Mouse (Mus musculus) T-helper 1 cell (primary cell): ENCODE results near the gene Ttc30a2.

Experiments used
- in situ Hi-C: fragments of 300-600 bp; cut with MboI, MseI; formaldehyde crosslinking; loops from one replicate; pipeline ENCODE4 v1.15.1; 2025; ENCODE audit warnings: high pct_unique_total_duplicates

Gene Ttc30a2

DNA sequence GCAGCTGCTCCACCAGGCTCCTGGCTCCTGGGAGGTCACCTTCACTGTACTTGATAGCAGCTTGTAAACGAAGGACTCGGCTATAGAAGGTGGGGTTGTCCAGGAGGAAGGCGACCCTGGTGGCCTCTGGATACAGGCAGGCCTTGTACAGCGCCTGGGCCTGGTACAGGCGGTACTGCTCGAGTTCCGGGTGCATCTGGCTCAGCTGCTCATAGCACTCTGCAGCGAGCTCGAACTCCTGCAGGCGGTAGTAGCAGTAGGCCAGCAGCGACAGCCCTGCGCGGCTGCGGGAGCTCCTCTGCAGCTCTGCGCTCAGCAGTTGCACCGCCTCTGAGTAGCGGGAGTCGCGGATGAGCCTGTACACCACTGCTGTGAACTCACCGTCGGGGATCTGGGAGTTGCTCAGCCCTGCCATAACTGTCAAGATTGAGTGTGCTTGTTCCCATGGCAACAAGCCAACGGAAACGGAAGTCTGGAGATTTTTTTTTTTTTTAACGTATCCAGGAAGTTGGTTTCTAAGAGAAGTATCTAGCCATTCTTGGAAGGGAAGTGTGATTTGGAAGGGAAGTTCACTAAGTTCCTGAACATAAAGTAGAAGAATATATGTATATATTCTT lies at the start of gene Ttc30a2:
Ttc30a2 (minus strand) TSS at position 419 of the 617 bp plus-strand sequence.
- in situ Hi-C loops, result loop anchor here (5.0 kb wide), 1 partner anchor 41 kb away; the partner anchor contains the start of gene Ttc30b

DNA sequence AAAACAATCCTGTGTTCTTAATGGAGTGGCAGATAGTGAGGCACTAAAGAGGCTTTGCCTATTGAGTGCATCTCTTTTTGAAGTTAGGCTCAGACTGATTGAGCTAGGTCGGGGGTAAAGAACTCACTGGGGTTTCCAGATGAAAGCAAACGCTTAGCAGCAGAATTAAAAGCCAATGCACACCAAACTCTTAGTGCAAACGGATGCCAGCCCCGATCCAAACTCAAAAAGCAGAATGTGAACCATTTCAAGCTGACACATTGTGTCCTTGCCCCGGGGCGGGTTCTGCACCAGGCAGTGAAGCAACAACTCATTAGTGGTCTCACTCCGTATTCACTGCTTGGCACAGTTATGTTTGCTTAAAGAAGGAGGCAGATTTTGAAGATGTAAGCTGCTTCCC lies 38.9 kb upstream of the Ttc30a2 start:
- in situ Hi-C loops, result no loop called here

GRCm38 (mm10) chr2:76016136-76016535 lies 38.2 kb upstream of the Ttc30a2 start:
- in situ Hi-C loops, result no loop called here

DNA sequence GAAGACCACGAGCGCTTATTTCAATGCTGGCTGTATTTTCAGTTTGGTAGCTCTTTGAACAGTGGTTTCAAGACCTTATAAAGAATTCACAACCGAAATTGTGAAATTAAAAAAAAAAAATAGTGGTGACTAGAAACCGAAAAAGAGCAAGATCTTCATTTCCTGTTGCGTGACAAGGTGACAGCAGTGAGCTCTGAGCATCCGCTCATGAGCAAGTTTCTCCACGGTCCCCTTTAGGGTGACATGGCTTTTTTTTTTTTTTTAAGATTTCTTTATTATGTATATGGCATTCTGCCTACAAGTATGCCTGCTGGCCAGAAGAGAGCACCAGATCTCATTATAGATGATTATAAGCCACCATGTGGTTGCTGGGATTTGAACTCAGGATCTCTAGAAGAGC lies 37.5 kb upstream of the Ttc30a2 start:
- in situ Hi-C loops, result no loop called here

- in situ Hi-C loops, result no loop called here
Observed at GRCm38 (mm10) chr2:76014659-76015058, 36.7 kb upstream of the Ttc30a2 start.

GRCm38 (mm10) chr2:76006194-76006593 lies 28.2 kb upstream of the Ttc30a2 start:
- in situ Hi-C loops, result no loop called here

- in situ Hi-C loops, result no loop called here
Observed at GRCm38 (mm10) chr2:76002899-76003298, 24.9 kb upstream of the Ttc30a2 start.

GRCm38 (mm10) chr2:76001392-76001791 lies 23.4 kb upstream of the Ttc30a2 start:
- in situ Hi-C loops, result no loop called here

- in situ Hi-C loops, result no loop called here
Observed at GRCm38 (mm10) chr2:75999636-76000035, 21.7 kb upstream of the Ttc30a2 start.

DNA sequence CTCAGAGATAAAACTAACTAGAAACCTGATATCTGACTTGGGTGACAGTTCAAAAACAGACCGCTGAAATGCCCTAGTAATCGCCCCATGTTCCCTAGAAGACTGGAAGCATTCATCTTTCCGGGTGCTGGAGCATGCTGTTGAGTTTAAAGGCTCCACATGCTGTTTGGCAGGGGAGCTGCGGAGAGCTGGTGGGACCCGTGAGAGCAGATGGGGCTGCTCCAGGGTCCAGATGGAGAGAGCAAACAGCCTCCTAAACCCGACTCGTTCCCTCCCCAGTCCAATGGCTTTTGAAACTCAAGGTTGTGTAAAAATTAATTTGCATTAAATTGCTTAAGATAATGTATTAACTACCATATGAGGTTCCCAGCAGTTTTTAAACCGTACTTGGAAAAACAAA lies 20.7 kb upstream of the Ttc30a2 start:
- in situ Hi-C loops, result no loop called here

DNA sequence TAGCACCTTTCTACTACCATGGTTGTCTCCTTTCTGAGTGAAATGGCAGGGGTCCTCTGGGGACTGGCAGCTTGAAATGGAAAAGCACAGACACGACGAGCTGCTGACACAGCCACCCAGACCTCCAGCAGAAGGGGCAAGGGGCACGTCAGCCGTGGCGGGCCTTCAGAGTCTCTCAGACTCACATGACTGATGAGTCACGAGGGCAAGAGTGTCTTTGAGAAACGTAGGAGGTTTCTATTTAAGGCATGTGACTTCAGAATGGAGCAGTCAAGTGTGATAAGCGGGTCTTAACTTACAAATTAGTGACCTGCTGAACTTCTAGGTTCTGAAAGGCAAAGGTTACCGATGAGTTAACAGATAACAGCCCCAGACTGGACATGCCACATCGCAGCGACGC lies 19.8 kb upstream of the Ttc30a2 start:
- in situ Hi-C loops, result no loop called here

GRCm38 (mm10) chr2:75994841-75995240 lies 16.9 kb upstream of the Ttc30a2 start:
- in situ Hi-C loops, result no loop called here

DNA sequence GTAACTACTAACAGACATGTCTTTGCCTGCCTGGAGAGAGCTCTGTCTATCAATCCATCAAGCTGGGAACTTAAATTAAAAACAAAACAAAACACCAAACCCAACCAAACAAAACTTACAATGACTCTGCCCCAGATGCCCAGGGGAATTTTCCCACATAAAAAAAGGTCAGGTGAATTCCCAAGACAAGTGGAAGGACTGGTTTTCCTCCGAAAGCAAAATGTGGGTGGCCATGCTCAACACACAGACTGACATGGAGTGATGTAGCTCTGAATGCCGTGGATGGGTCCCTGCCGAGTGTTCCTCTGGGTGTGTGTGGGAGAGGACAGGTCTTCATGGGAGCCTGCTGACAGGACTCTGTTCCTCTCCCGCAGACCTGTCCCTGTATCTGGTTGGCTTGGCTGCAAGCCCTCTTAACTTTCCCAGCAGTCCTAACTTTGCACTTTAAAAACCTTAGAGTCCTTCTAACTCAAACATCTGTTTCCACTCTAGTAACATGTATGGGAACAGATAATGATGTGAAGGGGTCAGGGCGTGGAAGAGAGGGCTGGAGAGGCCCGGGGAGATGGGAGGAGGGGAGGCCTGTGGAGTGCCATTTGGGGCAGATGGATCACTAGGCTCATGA lies 13.7 kb upstream of the Ttc30a2 start:
- in situ Hi-C loops, result no loop called here

DNA sequence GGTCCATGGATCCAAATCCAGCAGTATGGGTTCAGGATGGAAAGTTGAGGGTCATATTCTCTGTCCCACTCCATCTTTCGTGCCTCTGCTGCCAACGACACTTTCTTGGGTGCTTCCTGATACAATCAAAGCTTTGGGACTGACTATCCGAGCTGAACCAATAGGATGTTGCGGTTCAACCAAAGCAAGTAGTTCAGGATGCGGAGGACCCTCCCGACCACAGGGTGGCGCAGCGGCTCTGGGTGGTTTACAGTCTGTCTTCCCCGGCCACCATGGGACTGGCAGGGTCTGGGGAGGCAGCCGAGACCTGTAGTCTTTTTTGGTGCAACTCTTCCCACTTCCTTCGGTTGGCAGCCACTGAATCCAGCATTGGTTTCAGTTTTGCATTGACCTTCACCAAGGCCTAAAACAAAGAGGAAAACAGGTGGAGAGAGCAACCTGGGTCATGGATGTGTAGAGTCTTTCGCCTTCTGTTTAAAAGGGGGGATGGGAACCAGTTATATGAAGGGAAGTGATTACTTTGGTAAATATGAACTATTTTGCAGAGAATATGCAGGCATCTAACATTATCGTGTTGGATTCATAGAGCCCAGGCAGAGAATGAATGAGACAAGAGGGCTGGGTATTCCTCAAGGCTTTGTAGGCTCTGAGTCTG lies 13.0 kb upstream of the Ttc30a2 start:
- in situ Hi-C loops, result no loop called here

DNA sequence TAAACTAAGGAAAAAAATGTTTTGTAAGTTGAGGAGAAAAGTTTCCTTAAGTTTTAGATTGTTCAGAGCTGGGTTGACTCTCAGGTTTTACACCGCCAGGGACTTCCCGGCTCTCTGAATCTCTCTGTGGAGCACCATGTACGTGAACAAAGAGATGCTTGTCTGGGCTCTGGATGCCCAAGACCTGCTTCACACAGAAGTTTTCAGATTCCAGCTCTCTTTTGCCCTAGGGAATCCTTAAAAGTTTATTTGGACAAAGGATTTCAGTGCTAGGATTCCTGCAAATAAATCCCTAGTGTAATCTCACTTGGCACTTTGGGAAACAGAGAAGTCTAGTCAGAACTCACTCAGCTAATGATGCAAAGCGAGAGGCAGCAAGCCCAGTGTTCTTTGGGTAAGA lies 11.7 kb upstream of the Ttc30a2 start:
- in situ Hi-C loops, result loop anchor here (5.0 kb wide), 1 partner anchor 83 kb away; no protein-coding TSS in a partner anchor

DNA sequence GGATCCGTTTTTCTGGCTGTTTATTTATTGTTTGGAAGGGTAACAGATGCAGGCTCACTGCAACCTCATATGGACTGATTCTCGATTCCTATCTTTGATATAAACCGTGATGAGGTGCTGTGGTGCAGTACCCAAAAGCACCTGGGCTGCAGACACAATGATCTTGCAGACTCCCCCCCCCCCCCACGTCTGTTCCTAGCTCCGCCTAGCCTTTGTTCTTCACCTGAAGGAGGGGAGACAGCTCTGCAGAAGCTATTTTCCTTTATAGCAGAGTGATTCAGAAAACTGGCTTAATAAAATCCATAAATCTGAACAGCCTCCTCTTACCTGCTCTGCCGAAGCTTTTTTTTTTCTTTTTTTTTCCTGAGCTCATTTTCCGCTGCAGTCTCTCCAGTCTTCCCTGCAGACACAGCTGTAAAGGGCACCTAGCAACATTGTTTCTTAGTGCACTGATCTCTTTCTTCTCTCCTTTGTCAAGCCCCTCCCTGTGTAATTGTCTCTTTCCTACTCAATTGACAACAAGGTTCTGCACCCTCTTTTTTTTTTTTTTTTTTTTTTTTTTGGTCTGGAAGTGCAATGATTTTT lies 10.9 kb upstream of the Ttc30a2 start:
- in situ Hi-C loops, result loop anchor here (5.0 kb wide), 1 partner anchor 83 kb away; no protein-coding TSS in a partner anchor

- in situ Hi-C loops, result loop anchor here (5.0 kb wide), 1 partner anchor 84 kb away; no protein-coding TSS in a partner anchor
Observed at GRCm38 (mm10) chr2:75988378-75988777, 10.4 kb upstream of the Ttc30a2 start.

- in situ Hi-C loops, result loop anchor here (5.0 kb wide), 1 partner anchor 85 kb away; no protein-coding TSS in a partner anchor
Observed at GRCm38 (mm10) chr2:75987739-75988138, 9.8 kb upstream of the Ttc30a2 start.

GRCm38 (mm10) chr2:75985124-75985523 lies 7.2 kb upstream of the Ttc30a2 start:
- in situ Hi-C loops, result loop anchor here (5.0 kb wide), 1 partner anchor 87 kb away; no protein-coding TSS in a partner anchor

DNA sequence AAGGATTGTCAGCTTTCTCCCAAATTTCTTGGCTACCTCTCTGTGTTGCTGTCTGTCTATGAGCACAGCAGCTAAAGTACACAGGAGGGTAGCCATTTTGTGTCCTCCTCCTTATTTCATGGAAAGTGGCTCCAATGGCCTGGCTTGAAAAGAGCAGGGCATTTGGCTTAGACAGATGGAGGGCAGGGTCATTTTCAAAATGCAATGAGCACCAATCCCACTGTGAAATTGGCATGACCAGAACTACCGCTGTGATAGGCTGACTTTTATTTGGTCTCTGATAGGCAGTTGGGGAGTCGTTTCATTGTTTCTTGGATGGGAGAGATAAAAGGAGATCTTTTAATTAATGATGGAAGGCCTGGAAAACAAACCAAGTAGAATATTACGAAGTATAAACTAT lies 5.9 kb upstream of the Ttc30a2 start:
- in situ Hi-C loops, result no loop called here

DNA sequence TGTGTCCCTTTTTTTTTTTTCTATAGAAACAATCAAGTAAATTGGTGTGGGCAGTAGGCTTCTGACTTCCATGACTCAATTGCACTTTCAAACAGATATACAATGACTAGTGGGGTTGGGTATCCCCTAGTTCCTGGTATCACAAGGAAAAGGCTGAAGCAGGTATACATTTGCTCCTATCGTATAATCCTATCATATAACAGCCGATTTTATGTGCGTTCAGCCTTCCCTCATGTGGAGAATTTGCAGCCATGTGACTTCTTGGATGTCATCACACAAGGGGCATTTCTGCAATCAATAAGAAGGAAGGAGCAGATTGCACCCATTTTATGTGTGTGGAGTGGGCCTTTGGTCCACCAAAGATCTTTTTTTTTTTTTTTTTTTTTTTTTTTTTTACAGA lies 5.1 kb upstream of the Ttc30a2 start:
- in situ Hi-C loops, result no loop called here

DNA sequence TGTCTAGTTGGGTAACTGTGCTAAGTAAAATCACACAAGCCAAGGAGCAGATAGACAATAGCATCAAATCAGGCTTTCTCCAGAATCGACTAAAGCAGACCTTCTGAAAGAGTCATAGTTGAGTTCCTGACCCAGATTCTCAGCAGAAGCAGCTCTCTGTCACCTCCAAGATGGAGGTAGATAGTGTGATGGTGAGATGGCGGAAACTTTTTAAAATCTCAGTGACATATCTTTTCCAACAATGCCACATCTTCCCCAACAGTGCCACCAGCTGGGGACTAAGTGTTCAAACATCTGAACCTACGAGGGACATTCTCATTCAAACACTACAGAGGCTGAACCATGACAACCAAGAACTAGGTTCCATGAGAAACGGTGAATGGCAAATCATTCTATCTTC lies 4.7 kb upstream of the Ttc30a2 start:
- in situ Hi-C loops, result no loop called here
